Mouse (Mus musculus): Measurements from ENCODE around the gene Fam181a.
A peak's percentile ranks its signal among the peaks of the same experiment; 100 is the strongest.

The Fam181a gene

GRCm38 (mm10) chr12:103315831-103316545 lies 5.2 kb downstream of the Fam181a start:
- DNase-seq = no peak

- DNase-seq = peak in 1 of 2 experiments; percentile 70
Measured at GRCm38 (mm10) chr12:103322801-103323200, 12.0 kb downstream of the Fam181a start.

- DNase-seq = peak; percentile 89 to 96
Measured at GRCm38 (mm10) chr12:103325156-103325857, 14.5 kb downstream of the Fam181a start.

- no peak for DNase-seq
Measured at GRCm38 (mm10) chr12:103326569-103326968, 15.8 kb downstream of the Fam181a start.

- DNase-seq = peak in 1 of 2 experiments; percentile 40
Measured at GRCm38 (mm10) chr12:103327107-103327506, 16.3 kb downstream of the Fam181a start.

- peak; percentile 71 to 81 for DNase-seq
Measured at GRCm38 (mm10) chr12:103328448-103329191, 17.8 kb downstream of the Fam181a start.

GRCm38 (mm10) chr12:103331491-103331890 lies 20.7 kb downstream of the Fam181a start:
- no peak for DNase-seq

GRCm38 (mm10) chr12:103332879-103333278 lies 22.1 kb downstream of the Fam181a start:
- DNase-seq = no peak

- no peak for DNase-seq
Measured at GRCm38 (mm10) chr12:103333426-103333825, 22.7 kb downstream of the Fam181a start.

- no peak for DNase-seq
Measured at GRCm38 (mm10) chr12:103336766-103337165, 26.0 kb downstream of the Fam181a start.

GRCm38 (mm10) chr12:103338162-103338798 lies 27.5 kb downstream of the Fam181a start:
- DNase-seq = no peak

GRCm38 (mm10) chr12:103341212-103341611 lies 30.4 kb downstream of the Fam181a start:
- peak in 1 of 2 experiments; percentile 11 for DNase-seq

- DNase-seq = peak in 1 of 2 experiments; percentile 20
Measured at GRCm38 (mm10) chr12:103343456-103343855, 32.7 kb downstream of the Fam181a start.

- peak; percentile 31 to 41 for DNase-seq
Measured at GRCm38 (mm10) chr12:103344934-103345333, 34.2 kb downstream of the Fam181a start.

GRCm38 (mm10) chr12:103346945-103347344 lies 36.2 kb downstream of the Fam181a start:
- no peak for DNase-seq

GRCm38 (mm10) chr12:103347406-103347805 lies 36.6 kb downstream of the Fam181a start:
- DNase-seq = peak; percentile 39 to 41

- peak; percentile 83 to 93 for DNase-seq
Measured at GRCm38 (mm10) chr12:103348506-103348905, 37.7 kb downstream of the Fam181a start.

GRCm38 (mm10) chr12:103352735-103353134 lies 42.0 kb downstream of the Fam181a start:
- no peak for DNase-seq

- DNase-seq = peak; percentile 14 to 36
Measured at GRCm38 (mm10) chr12:103353538-103353937, 42.8 kb downstream of the Fam181a start.

GRCm38 (mm10) chr12:103355746-103356414 lies 45.1 kb downstream of the Fam181a start, which contains the start of gene Asb2:
Gene Asb2 (minus strand): TSS chr12:103356001.
- DNase-seq = no peak

GRCm38 (mm10) chr12:103356415-103356748 lies 45.6 kb downstream of the Fam181a start:
- DNase-seq = no peak

GRCm38 (mm10) chr12:103358216-103358615 lies 47.4 kb downstream of the Fam181a start:
- DNase-seq = no peak
